27 mouse cellular contexts compared by ENCODE assay signal in genomic region chr11:68689304-68689703, GRCm38 (mm10). TPM values are rescaled to one million over a fixed set of nuclear protein-coding genes. Genes with fewer than 3 reads are reported as not detected.
A peak's percentile ranks its signal among the peaks of the same experiment; 100 is the strongest.
DNase-seq lines count a peak whose midpoint lies in the region; TF ChIP-seq lines count a peak whose summit lies in the region.
"Had no signal": no experiment of that assay in that cellular context is flagged by ENCODE, and none has a peak within 500 bp of the region (broad histone marks: within the 10 kb centered on the region; RNA-seq: fewer than 3 reads in every experiment).

No protein-coding gene starts in this region.

- 52% methylated on average over 1 of the region's 1 CpGs for WGBS in heart, adult 2 months

- intact Hi-C loops in heart, adult 2 months (cut with DNase I), result no loop called here
- intact Hi-C loops in heart, postnatal 10 days (cut with DNase I), result loop anchor here (2.0 kb wide), 1 partner anchor 31 kb away; no protein-coding TSS in a partner anchor
- intact Hi-C loops in left cerebral cortex, postnatal 4 days (cut with DNase I), result no loop called here

- no peak for DNase-seq in heart, adult 2 months
- DNase-seq in heart, postnatal 10 days, result no peak
- peak; percentile 61 to 73 for DNase-seq in kidney, adult 8-10 months
- no peak for DNase-seq in kidney, postnatal 4 days
- DNase-seq in kidney, adult 9 months, result peak; percentile 86
- DNase-seq in kidney, postnatal 25 days, result peak; percentile 46 to 71
- DNase-seq in left cerebral cortex, postnatal 4 days, result no peak
- DNase-seq in right cerebral cortex, postnatal 14 days, result no peak
- DNase-seq: adrenal gland, adult 2 months; adrenal gland, postnatal 36 days; cerebellum, adult 8-10 months; cerebellum, postnatal 25 days; gastrocnemius, adult 2 months; gastrocnemius, postnatal 36 days; heart, postnatal 4 days; layer of hippocampus, postnatal 36 days; lung, postnatal 4 days; thymus, postnatal 4 days had no signal

- no peaks in the 10 kb centered on the region; the same call in 1 of the 2 replicates for H3K79me2 ChIP-seq in heart, adult 2 months (replicated peaks; ENCODE audit: control insufficient read depth, insufficient read depth, low read length)

- TF ChIP-seq EP300 in heart, adult 2 months (IDR thresholded peaks at IDR 0.05; ENCODE audit: insufficient read depth, low read depth, low read length), result 0 out of 2 replicates have a peak, but pooled peaks have one; percentile 14

- no peaks in the 10 kb centered on the region for H3K27me3 ChIP-seq in heart, adult 2 months (ENCODE audit: control insufficient read depth, insufficient read depth, low read length)
- H3K27me3 ChIP-seq: embryonic facial prominence, embryonic 13.5 days; limb, embryonic 15.5 days; midbrain, embryonic 12.5 days; neural tube, embryonic 13.5 days had no signal

- no peak for TF ChIP-seq CTCF in heart, adult 2 months (IDR thresholded peaks at IDR 0.05)

- no peak overlapping the region for H3K4me3 ChIP-seq in heart, adult 2 months
- H3K4me3 ChIP-seq: embryonic facial prominence, embryonic 13.5 days; erythroblast, embryonic 14.5 days; gastrocnemius, adult 2 months; limb, embryonic 10.5 days; limb, embryonic 15.5 days; megakaryocyte, embryonic 14.5 days; midbrain, embryonic 12.5 days; myocyte; neural tube, embryonic 13.5 days had no signal

- H3K27ac ChIP-seq in heart, adult 2 months, result no peak overlapping the region; the same call in 1 of the 2 replicates
- H3K27ac ChIP-seq: embryonic facial prominence, embryonic 13.5 days; gastrocnemius, adult 2 months; limb, embryonic 10.5 days; midbrain, embryonic 12.5 days had no signal

- no peak for TF ChIP-seq POLR2A in heart, adult 2 months (IDR thresholded peaks at IDR 0.05; ENCODE audit: insufficient read depth, low read depth, low read length)

- peaks cover 4% of the 10 kb centered on the region for H3K4me1 ChIP-seq in heart, adult 2 months (ENCODE audit: control insufficient read depth, insufficient read depth, low read length)

- peaks cover 3% of the 10 kb centered on the region; the same call in 1 of the 2 replicates for H3K36me3 ChIP-seq in heart, adult 2 months (ENCODE audit: control insufficient read depth, insufficient read depth, low read length)
- H3K36me3 ChIP-seq: embryonic facial prominence, embryonic 13.5 days; limb, embryonic 10.5 days; limb, embryonic 15.5 days; midbrain, embryonic 12.5 days; neural tube, embryonic 13.5 days had no signal

- H3K9ac ChIP-seq in heart, adult 2 months (ENCODE audit: low read depth, low read length), result no peak overlapping the region
- H3K9ac ChIP-seq: embryonic facial prominence, embryonic 13.5 days; hindbrain, embryonic 14.5 days; limb, embryonic 15.5 days; midbrain, embryonic 12.5 days; neural tube, embryonic 13.5 days had no signal

RNA-seq across cellular contexts. Expression of gene Myh10, which starts 2.1 kb away (rescaled TPM):
- 10 to 100 TPM; 25.6 to 25.9 TPM for total RNA-seq in heart, adult 2 months (2021)
- 17.9 and 30.0 TPM in 2 replicates for polyA plus RNA-seq in heart, adult 2 months (2012; rRNA removed)
- 100 to 1,000 TPM in 1 of 2 experiments, 10 to 100 TPM in 1; 79.4 to 100 TPM for total RNA-seq in heart, postnatal 10 days (2021)
- 100 to 1,000 TPM; 248 to 255 TPM for total RNA-seq in left cerebral cortex, postnatal 4 days (2021)

Comparison
In these comparisons a context has a peak if more than half of its experiments do, and no peak if none do; other contexts are left out.
1. DNase-seq: peak in kidney, adult 8-10 months (2 of 2), kidney, adult 9 months (single experiment) and kidney, postnatal 25 days (2 of 2); none in heart, adult 2 months (0 of 2), heart, postnatal 10 days (0 of 2), kidney, postnatal 4 days (0 of 2), left cerebral cortex, postnatal 4 days (single experiment) and right cerebral cortex, postnatal 14 days (single experiment).